Mouse (Mus musculus): ENCODE measurements at regions not wholly inside any gene's neighbourhood (a gene's known extent, or its start where the extent isn't known, plus 50 kb on each side); places are given as distances from the start of the nearest gene placed in this dataset. TPM values are rescaled to one million over a fixed set of nuclear protein-coding genes. Genes with fewer than 3 reads are reported as not detected.

Small RNA genes lying in the stretch of these regions (microRNA-seq; reads per million reads assigned to microRNA genes)
- gene Gm44377, result not detected
